Mouse (Mus musculus): Measurements from ENCODE around the gene Btbd8. TPM values are rescaled to one million over a fixed set of nuclear protein-coding genes. Genes with fewer than 3 reads are reported as not detected.

The Btbd8 gene
- polyA plus RNA-seq, 1 experiment, result 1.2 TPM

DNA sequence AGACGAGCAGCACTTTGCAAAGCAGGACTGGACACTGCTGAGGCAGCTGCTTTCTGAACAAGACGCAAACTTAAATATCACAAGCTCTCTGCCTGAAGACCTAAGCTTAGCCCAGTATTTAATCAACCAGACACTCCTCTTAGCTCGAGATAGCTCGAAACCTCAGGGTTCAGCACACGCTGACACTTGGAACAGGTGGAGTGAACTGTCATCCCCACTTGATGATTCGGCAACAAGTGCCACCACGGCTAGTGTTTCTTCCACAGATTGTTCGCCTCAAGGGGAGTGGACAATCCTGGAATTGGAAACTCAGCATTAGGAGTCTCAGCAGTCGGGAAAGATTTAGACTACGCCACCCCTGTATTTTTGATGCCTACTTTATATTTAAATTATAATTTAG is 72.7 kb downstream of the Btbd8 start:
- no peak overlapping the region for H3K4me3 ChIP-seq (replicated peaks; ENCODE audit: extremely low read depth, low read depth, low read length)
- DNase-seq, result no peak
- no peak for TF ChIP-seq CTCF (IDR thresholded peaks at IDR 0.05; ENCODE audit: insufficient read depth, low read length)
- no peak for TF ChIP-seq POLR2A (IDR thresholded peaks at IDR 0.05; ENCODE audit: borderline replicate concordance, extremely low read depth, low read depth, low read length)
- H3K4me1 ChIP-seq (ENCODE audit: control insufficient read depth, insufficient read depth, low read length), result no peaks in the 10 kb centered on the region
- WGBS, result 90% methylated on average over 10 of the region's 10 CpGs

DNA sequence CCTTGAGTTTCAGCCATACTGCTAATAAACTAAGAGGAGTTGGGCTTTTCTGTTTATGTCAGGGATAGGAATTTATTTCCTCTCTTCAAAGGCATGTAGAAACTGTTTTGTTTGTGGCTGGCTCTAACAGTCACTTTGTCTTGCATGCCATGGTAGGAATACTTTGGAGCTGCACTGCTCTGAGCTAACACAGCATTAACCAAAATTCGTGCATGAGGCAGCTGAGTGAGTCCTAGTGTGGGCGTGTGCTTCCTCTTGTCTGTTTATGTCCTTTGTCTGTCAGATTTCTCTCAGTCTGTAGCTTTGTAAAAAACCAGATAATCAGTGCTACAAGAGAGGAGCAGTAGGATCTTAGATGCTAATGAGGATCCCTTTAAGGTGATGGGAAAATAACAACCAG is 73.5 kb downstream of the Btbd8 start:
- Histone ChIP-seq H3K4me3 (replicated peaks; ENCODE audit: extremely low read depth, low read depth, low read length) (no peak overlapping the region), H3K4me1 (ENCODE audit: control insufficient read depth, insufficient read depth, low read length) (no peaks in the 10 kb centered on the region)
- no peak for TF ChIP-seq POLR2A (IDR thresholded peaks at IDR 0.05; ENCODE audit: borderline replicate concordance, extremely low read depth, low read depth, low read length)
- TF ChIP-seq CTCF (IDR thresholded peaks at IDR 0.05; ENCODE audit: insufficient read depth, low read length), result no peak
- WGBS, result 32% methylated on average over 2 of the region's 2 CpGs
- DNase-seq, result no peak

DNA sequence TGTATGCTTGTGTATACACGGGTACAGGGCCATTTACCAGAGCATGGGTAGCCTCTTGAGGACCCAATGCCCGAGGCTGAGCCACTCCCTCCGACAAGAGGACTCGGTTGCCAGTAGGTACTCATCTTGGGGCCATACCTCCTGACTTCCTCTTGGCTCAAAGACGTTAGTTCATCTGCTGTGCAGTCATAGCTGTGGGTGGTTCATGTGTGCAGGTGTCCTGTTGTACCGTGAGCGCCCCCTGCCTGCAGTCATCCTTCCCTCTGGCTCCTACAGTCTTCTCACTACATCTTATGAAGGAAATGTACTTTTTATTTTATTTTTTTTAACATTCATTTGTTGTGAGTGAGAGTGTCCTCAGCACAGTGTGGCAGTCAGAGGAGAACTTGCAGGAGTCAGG is 75.8 kb downstream of the Btbd8 start:
- peak; percentile 34 for DNase-seq
- 37% methylated on average over 7 of the region's 7 CpGs for WGBS
- TF ChIP-seq POLR2A (IDR thresholded peaks at IDR 0.05; ENCODE audit: borderline replicate concordance, extremely low read depth, low read depth, low read length) (no peak), CTCF (IDR thresholded peaks at IDR 0.05; ENCODE audit: insufficient read depth, low read length) (peak; percentile 74)
- H3K4me3 ChIP-seq (replicated peaks; ENCODE audit: extremely low read depth, low read depth, low read length), result no peak overlapping the region
- no peaks in the 10 kb centered on the region for H3K4me1 ChIP-seq (ENCODE audit: control insufficient read depth, insufficient read depth, low read length)

DNA sequence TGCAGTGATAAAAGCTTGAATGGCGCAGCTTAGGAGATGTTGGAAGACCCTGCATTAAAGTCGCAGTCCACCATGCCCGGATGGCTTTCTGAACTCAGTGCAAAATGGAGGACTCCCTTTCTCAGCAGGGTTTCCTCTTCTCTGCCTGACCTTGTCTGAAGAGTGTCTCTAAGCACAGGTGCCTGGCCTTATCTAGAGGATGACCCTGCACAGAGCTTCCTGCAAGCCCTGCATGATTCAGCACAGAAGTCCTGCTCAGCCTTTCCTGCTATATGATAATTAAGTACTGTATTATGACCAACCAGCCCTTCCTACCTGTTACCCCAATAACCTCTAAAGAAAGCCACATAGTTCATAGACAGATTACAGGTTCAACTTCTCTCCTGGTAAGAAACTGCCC is 77.7 kb downstream of the Btbd8 start:
- Histone ChIP-seq H3K4me3 (replicated peaks; ENCODE audit: extremely low read depth, low read depth, low read length) (no peak overlapping the region), H3K4me1 (ENCODE audit: control insufficient read depth, insufficient read depth, low read length) (no peaks in the 10 kb centered on the region)
- DNase-seq, result no peak
- TF ChIP-seq CTCF (IDR thresholded peaks at IDR 0.05; ENCODE audit: insufficient read depth, low read length) (no peak), POLR2A (IDR thresholded peaks at IDR 0.05; ENCODE audit: borderline replicate concordance, extremely low read depth, low read depth, low read length) (no peak)
- WGBS, result 91% methylated on average over 3 of the region's 3 CpGs

DNA sequence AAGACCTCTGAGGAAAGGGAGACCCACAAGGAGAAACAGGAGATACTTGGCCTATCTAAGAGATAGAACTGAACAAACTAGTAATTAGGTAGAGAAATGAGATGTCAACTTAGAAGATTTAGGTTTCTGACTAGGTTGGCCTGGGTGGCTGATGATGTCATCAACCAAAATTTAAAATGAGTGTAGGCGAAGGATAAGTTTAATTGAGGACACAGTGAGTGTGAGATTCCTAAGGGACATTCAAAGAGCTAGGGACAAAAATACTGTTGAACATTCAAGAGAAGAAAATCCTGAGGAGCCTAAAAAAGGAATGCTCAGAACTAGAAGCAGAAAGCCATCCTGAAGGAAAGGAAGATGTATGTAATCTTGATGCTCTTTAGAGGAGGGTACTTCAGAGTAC is 78.3 kb downstream of the Btbd8 start:
- H3K4me1 ChIP-seq (ENCODE audit: control insufficient read depth, insufficient read depth, low read length), result no peaks in the 10 kb centered on the region
- no peak overlapping the region for H3K4me3 ChIP-seq (replicated peaks; ENCODE audit: extremely low read depth, low read depth, low read length)
- TF ChIP-seq CTCF (IDR thresholded peaks at IDR 0.05; ENCODE audit: insufficient read depth, low read length) (no peak), POLR2A (IDR thresholded peaks at IDR 0.05; ENCODE audit: borderline replicate concordance, extremely low read depth, low read depth, low read length) (no peak)
- 89% methylated on average over 1 of the region's 1 CpGs for WGBS
- DNase-seq, result no peak

DNA sequence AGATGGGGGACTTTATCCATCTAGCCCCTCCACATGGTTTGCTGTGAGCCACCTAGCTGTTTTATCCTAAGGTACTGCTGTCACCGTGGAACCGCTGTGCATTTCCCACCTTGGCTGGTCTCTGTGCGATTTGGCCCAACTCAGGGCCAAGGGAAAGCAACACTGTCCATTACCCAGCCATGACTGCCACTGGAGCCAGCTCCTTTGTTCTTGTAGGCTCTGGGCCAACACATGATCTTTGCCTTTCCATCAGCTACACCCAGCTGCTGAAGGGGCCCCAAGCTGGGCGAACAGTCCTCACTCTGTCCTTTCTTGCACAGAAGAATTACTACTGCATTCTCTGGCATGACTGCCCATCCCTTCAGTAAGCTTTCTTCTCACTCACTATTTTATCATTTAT is 80.8 kb downstream of the Btbd8 start:
- WGBS, result 86% methylated on average over 4 of the region's 4 CpGs
- TF ChIP-seq CTCF (IDR thresholded peaks at IDR 0.05; ENCODE audit: insufficient read depth, low read length) (no peak), POLR2A (IDR thresholded peaks at IDR 0.05; ENCODE audit: borderline replicate concordance, extremely low read depth, low read depth, low read length) (no peak)

DNA sequence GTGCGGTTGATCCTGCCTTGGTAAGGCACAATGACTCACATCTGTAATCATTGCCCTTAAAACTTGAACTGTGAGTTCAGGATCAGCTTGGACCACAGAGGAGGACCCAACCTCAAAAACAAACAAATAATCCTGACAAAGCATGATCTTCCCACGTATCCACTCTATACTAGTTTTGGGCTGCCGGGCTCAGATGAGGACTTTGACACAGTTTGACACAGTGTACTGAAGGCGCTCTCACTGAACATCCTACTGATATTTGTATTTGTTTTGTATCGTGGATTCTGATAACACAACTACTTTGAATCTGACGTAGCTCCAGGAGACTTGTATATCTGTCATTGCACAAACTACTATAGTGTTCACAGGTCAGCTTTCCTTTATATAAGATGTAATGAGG is 83.6 kb downstream of the Btbd8 start:
- no peak for DNase-seq
- WGBS, result 76% methylated on average over 6 of the region's 6 CpGs

More for the DNA sequence above, 80.8 kb downstream of the Btbd8 start:
- Histone ChIP-seq H3K4me3 (replicated peaks; ENCODE audit: extremely low read depth, low read depth, low read length) (no peak overlapping the region), H3K4me1 (ENCODE audit: control insufficient read depth, insufficient read depth, low read length) (no peaks in the 10 kb centered on the region)
- no peak for DNase-seq

DNA sequence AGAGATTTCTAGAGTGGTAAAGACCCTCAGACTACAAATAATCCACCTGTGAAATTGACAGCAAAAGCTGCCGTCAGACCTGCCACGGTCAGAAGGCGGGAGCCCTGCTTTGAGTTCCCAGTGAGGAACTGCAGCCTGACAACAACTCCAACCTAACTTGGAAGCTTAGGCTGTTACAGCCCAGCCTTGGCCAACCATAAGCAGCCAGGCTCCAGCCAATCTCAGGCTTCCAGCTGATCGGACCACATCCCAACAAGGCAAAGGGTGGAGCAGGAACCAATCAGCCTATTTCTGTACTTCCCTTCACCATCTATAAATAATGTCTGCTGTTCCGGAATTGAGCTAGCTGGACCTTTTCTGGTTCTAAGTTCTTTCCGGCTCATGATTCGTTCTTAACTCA is 84.1 kb downstream of the Btbd8 start:
- no peak for DNase-seq
- Histone ChIP-seq H3K4me1 (ENCODE audit: control insufficient read depth, insufficient read depth, low read length) (no peaks in the 10 kb centered on the region), H3K4me3 (replicated peaks; ENCODE audit: extremely low read depth, low read depth, low read length) (no peak overlapping the region)
- peak; percentile 28; the same call in 1 of the 2 replicates for TF ChIP-seq POLR2A (IDR thresholded peaks at IDR 0.05; ENCODE audit: borderline replicate concordance, extremely low read depth, low read depth, low read length)
- no peak for TF ChIP-seq CTCF (IDR thresholded peaks at IDR 0.05; ENCODE audit: insufficient read depth, low read length)
- 40% methylated on average over 7 of the region's 7 CpGs for WGBS

More for the DNA sequence above, 83.6 kb downstream of the Btbd8 start:
- no peaks in the 10 kb centered on the region for H3K4me1 ChIP-seq (ENCODE audit: control insufficient read depth, insufficient read depth, low read length)
- no peak for TF ChIP-seq CTCF (IDR thresholded peaks at IDR 0.05; ENCODE audit: insufficient read depth, low read length)
- TF ChIP-seq POLR2A (IDR thresholded peaks at IDR 0.05; ENCODE audit: borderline replicate concordance, extremely low read depth, low read depth, low read length), result no peak
- H3K4me3 ChIP-seq (replicated peaks; ENCODE audit: extremely low read depth, low read depth, low read length), result no peak overlapping the region

DNA sequence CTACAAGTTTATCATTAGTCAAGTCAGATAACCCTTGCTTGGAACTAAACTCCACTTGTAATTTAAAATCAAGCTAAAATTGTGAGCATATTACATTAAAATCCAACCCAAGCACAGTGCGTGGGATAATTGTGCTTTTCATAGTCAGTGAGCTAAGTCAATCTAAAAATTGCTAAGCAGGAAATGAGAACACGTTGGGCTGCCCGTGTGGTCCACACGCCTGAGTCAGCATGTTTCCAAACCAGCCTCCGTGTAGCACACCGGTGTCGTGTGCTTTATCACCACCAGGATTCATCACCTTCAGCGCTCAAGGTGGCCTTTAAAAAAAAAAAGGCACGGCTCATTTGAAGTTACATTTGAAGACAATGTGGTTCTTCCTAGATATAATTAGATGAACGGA is 86.5 kb downstream of the Btbd8 start:
- no peak overlapping the region for H3K4me3 ChIP-seq (replicated peaks; ENCODE audit: extremely low read depth, low read depth, low read length)
- DNase-seq, result no peak
- TF ChIP-seq CTCF (IDR thresholded peaks at IDR 0.05; ENCODE audit: insufficient read depth, low read length), result no peak
- TF ChIP-seq POLR2A (IDR thresholded peaks at IDR 0.05; ENCODE audit: borderline replicate concordance, extremely low read depth, low read depth, low read length), result no peak
- 68% methylated on average over 10 of the region's 10 CpGs for WGBS
- H3K4me1 ChIP-seq (ENCODE audit: control insufficient read depth, insufficient read depth, low read length), result no peaks in the 10 kb centered on the region

DNA sequence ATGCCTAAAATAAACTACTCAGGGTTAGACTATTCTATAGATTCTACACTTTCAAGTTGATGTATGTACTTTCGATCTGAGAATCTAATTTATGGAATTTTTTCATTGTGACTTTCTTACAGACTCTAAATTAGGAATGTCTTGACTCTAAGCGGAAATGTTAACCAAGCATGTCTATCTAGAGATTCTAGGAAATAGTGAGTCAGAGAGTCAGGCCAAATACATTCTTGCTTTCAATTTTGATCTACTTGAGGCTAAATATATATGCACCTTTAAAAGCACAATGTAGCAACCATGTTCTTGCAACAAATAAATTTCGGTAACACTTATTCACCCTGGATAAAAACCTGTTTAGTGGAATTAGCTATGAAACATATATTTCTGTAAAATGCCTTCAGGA is 91.1 kb downstream of the Btbd8 start:
- no peaks in the 10 kb centered on the region for H3K4me1 ChIP-seq (ENCODE audit: control insufficient read depth, insufficient read depth, low read length)
- 91% methylated on average over 3 of the region's 3 CpGs for WGBS
- DNase-seq, result no peak
- TF ChIP-seq CTCF (IDR thresholded peaks at IDR 0.05; ENCODE audit: insufficient read depth, low read length), result no peak
- no peak for TF ChIP-seq POLR2A (IDR thresholded peaks at IDR 0.05; ENCODE audit: borderline replicate concordance, extremely low read depth, low read depth, low read length)
- no peak overlapping the region for H3K4me3 ChIP-seq (replicated peaks; ENCODE audit: extremely low read depth, low read depth, low read length)
